Mouse (Mus musculus): ENCODE measurements at regions not wholly inside any gene's neighbourhood (a gene's known extent, or its start where the extent isn't known, plus 50 kb on each side); places are given as distances from the start of the nearest gene placed in this dataset.

DNA sequence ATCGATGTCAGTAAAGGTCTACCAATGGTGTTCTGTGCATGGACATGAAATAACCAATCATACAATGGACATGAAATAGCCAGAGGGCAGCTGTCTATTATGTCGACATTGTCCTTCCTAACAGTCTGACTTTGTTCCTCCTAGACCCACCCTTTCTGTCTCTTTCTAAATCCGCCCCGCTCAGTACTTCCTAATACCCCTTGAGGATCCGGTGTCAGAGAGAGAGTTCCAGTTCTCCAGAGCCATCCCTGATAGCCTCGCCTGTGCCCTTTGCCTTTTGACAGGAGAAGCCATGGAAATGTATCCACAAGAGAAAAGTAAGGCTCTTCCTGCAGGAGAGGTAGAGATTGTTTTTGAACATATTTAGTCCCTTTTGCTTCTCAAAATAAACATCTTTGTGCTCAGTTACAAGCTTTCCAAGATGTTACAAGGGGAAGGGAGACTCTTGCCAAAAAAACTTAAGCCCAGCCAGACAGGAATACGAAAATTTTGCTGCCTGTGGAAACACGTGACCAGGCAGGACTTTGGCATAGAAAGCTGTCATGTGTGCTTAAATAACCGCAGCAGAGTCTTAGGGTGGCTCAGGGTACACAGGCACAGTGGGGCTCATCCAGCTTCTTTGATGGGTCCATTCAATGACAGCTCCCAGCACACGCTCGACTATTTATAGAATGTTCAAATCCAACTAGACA lies 92.4 kb upstream of the Jade1 start:
- WGBS, result 81% methylated on average over 11 of the region's 11 CpGs
- no peak overlapping the region for H3K27ac ChIP-seq (replicated peaks)
- no peak overlapping the region for H3K4me3 ChIP-seq
- no peaks in the 10 kb centered on the region for H3K9me3 ChIP-seq (replicated peaks)
- H3K36me3 ChIP-seq, result no peaks in the 10 kb centered on the region
- H3K4me1 ChIP-seq, result no peaks in the 10 kb centered on the region
- no peak for DNase-seq (ENCODE audit: low spot score)
- no peaks in the 10 kb centered on the region for H3K27me3 ChIP-seq (ENCODE audit: low read depth, poor library complexity, severe bottlenecking)

DNA sequence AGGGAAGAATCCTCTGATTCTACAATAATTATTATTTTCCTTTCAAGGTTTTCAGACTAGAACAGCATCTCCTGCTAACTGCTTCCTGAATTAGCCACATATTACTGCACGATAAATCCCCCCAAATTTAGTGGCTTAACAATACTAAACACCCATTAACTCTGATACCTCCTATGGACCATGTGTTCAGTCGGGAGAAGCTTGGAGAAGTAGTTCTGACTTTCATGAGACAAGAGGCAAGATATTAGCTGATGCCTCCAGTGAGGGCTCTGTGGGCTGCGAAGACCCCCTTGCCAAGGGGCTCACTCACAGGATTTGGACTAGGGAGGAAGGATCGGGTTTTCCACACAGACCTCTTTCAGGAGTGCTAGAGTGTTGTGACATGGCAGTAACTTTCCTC lies 95.4 kb upstream of the Jade1 start:
- no peaks in the 10 kb centered on the region for H3K36me3 ChIP-seq
- no peaks in the 10 kb centered on the region for H3K4me1 ChIP-seq
- H3K27ac ChIP-seq (replicated peaks), result no peak overlapping the region
- H3K4me3 ChIP-seq, result no peak overlapping the region
- H3K9me3 ChIP-seq (replicated peaks), result no peaks in the 10 kb centered on the region
- 87% methylated on average over 4 of the region's 4 CpGs for WGBS
- H3K27me3 ChIP-seq (ENCODE audit: low read depth, poor library complexity, severe bottlenecking), result no peaks in the 10 kb centered on the region
- no peak for DNase-seq (ENCODE audit: low spot score)

DNA sequence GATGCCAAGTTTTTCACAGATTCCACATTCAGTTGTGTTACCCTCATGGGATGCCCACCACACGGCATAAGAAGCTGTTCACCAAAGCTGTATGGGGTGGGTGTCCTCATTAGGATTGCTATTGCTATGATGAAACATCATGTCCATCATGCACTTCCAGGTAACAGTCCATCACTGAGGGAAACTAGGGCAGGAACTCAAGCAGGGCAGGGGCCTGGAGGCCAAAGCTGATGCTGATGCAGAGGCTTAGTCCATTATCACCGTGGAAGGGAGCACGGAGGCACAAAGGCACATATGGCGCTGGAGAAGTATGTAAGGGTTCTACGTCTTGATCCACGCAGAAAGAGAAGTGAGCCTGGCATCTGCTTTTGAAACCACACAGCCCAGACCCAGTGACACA lies 97.4 kb upstream of the Jade1 start:
- H3K4me1 ChIP-seq, result no peaks in the 10 kb centered on the region
- WGBS, result 96% methylated on average over 6 of the region's 6 CpGs
- no peak for DNase-seq (ENCODE audit: low spot score)
- H3K36me3 ChIP-seq, result no peaks in the 10 kb centered on the region
- no peaks in the 10 kb centered on the region for H3K9me3 ChIP-seq (replicated peaks)
- H3K27ac ChIP-seq (replicated peaks), result no peak overlapping the region
- H3K27me3 ChIP-seq (ENCODE audit: low read depth, poor library complexity, severe bottlenecking), result no peaks in the 10 kb centered on the region
- H3K4me3 ChIP-seq, result no peak overlapping the region

DNA sequence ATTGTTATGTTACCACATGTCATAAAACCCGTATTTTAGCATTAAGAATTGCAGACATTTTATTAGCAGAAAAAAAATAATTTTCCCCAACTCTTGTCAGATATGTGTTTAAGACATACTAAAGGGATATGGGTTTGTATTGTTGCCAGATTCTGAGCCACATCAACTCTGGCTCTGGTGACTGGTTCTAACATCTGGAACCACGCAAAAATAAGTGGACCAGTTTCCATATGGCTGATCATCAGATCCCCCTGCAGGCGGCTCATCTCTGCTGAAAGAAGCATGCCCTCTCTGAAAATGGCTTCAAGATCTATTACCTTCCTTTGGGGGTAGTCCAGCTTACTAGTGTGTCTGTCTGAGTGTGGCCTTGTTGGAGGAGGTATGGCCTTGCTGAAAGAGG lies 102.0 kb upstream of the Jade1 start:
- H3K36me3 ChIP-seq, result no peaks in the 10 kb centered on the region
- H3K27me3 ChIP-seq (ENCODE audit: low read depth, poor library complexity, severe bottlenecking), result no peaks in the 10 kb centered on the region
- H3K9me3 ChIP-seq (replicated peaks), result no peaks in the 10 kb centered on the region
- no peaks in the 10 kb centered on the region for H3K4me1 ChIP-seq
- no peak overlapping the region for H3K27ac ChIP-seq (replicated peaks)
- DNase-seq (ENCODE audit: low spot score), result no peak
- WGBS, result 82% methylated on average over 3 of the region's 3 CpGs
- no peak overlapping the region for H3K4me3 ChIP-seq

DNA sequence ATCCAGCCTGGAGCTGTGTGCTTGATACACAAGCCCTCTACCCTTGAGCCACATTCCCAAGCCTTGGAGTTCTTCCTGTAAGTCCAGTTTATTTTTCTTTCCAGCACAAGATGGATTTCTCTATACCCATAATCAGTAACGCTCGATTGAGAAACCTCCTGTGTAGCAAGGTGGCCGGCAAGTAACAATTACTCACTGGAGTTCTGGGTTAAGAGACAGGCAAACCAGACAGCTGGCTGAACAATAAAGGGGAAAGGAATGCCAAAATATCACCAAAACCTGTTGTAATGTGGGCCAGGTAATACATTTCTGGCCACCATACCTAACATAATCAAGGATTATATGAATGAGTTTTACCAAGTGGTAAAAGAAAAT lies 102.8 kb upstream of the Jade1 start:
- DNase-seq (ENCODE audit: low spot score), result no peak
- H3K4me3 ChIP-seq, result no peak overlapping the region
- no peaks in the 10 kb centered on the region for H3K9me3 ChIP-seq (replicated peaks)
- H3K4me1 ChIP-seq, result no peaks in the 10 kb centered on the region
- 76% methylated on average over 3 of the region's 3 CpGs for WGBS
- no peaks in the 10 kb centered on the region for H3K27me3 ChIP-seq (ENCODE audit: low read depth, poor library complexity, severe bottlenecking)
- H3K36me3 ChIP-seq, result no peaks in the 10 kb centered on the region
- H3K27ac ChIP-seq (replicated peaks), result no peak overlapping the region

DNA sequence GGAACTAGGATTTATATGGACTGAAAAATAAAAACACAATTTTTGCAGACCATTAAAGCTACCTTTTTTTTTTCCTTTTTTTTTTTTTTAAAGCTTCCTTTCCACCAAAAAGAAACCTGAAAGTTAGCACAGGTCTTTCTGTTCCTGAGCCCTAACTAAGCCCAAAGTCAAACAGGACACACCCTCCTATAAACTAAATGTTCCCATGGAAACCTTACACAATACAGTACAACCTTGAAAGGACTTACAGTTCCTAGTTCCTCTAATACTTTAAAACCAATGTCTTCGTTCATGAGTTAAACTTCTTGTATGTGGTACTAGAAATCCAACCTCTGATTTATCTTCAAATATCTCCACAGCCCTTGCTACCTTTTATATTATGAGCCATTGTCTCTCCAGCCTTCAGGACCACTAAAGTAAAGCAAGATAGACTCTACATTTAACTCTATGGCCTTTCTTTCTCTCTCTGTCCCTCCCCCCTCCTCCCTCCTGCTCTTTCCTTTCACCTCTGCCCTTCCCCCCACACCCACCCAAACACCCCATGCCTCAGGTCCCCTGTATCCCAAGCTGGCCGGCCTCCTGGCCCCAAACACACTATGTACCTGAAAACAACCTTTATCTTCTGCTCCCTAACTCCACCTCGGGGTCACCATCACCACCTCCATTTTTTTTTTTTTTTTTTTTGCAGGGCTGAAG lies 103.4 kb upstream of the Jade1 start:
- Histone ChIP-seq H3K36me3 (no peaks in the 10 kb centered on the region), H3K27me3 (ENCODE audit: low read depth, poor library complexity, severe bottlenecking) (no peaks in the 10 kb centered on the region), H3K4me1 (no peaks in the 10 kb centered on the region), H3K4me3 (no peak overlapping the region), H3K9me3 (replicated peaks) (no peaks in the 10 kb centered on the region), H3K27ac (replicated peaks) (no peak overlapping the region)
- WGBS, result 79% methylated on average over 3 of the region's 3 CpGs
- DNase-seq (ENCODE audit: low spot score), result no peak

DNA sequence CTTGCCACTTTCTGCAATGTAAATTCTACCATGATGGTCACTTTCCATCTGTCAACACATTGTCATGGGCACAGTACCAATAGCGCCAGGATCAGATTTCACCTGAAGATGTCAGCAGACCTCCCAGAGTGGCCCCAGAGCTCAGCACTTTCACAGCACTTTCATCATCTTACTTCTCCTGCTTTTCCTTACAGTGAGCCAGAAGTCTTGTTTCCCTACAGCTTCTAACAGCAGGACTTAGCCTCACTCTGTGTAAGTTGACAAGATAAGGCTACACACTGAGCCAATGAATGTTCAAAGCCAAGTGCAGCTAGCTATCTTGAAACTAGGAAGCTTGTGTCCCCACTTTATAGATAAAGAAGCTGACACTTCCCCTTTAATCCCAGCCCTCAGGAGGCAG lies 104.8 kb upstream of the Jade1 start:
- DNase-seq (ENCODE audit: low spot score), result no peak

DNA sequence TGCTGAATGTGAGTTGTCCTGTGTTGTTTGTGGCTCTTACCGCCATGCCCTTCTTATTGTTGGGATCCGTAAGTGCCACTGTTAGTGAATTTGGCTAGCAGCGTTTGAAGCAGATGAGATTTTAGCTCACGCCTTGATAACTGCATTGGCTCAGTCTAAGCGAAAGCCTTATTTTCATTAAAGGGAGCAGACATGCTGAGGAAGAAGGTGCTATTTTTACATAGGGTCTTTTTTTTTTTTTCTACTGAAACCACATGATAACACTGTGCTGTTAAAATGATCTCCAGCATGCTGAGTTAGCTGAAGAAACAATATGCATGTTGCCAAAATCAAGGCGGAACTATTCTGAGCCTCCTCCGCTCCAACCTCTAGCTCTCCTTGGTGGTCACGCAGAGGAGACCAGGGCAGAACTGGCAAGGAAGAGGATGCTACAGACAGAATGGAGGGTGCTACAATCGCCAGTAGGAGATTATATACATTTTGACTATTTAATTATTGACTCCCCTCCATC lies 111.2 kb upstream of the Jade1 start:
- H3K9me3 ChIP-seq (replicated peaks), result no peaks in the 10 kb centered on the region
- no peak overlapping the region for H3K27ac ChIP-seq (replicated peaks)
- DNase-seq (ENCODE audit: low spot score), result no peak
- no peaks in the 10 kb centered on the region for H3K4me1 ChIP-seq
- H3K36me3 ChIP-seq, result no peaks in the 10 kb centered on the region
- H3K4me3 ChIP-seq, result no peak overlapping the region
- H3K27me3 ChIP-seq (ENCODE audit: low read depth, poor library complexity, severe bottlenecking), result no peaks in the 10 kb centered on the region
- 95% methylated on average over 9 of the region's 9 CpGs for WGBS

More for the DNA sequence above, 104.8 kb upstream of the Jade1 start:
- H3K36me3 ChIP-seq, result no peaks in the 10 kb centered on the region
- H3K4me3 ChIP-seq, result no peak overlapping the region
- no peaks in the 10 kb centered on the region for H3K9me3 ChIP-seq (replicated peaks)
- no peaks in the 10 kb centered on the region for H3K27me3 ChIP-seq (ENCODE audit: low read depth, poor library complexity, severe bottlenecking)
- H3K27ac ChIP-seq (replicated peaks), result no peak overlapping the region
- 60% methylated on average over 1 of the region's 1 CpGs for WGBS
- no peaks in the 10 kb centered on the region for H3K4me1 ChIP-seq

DNA sequence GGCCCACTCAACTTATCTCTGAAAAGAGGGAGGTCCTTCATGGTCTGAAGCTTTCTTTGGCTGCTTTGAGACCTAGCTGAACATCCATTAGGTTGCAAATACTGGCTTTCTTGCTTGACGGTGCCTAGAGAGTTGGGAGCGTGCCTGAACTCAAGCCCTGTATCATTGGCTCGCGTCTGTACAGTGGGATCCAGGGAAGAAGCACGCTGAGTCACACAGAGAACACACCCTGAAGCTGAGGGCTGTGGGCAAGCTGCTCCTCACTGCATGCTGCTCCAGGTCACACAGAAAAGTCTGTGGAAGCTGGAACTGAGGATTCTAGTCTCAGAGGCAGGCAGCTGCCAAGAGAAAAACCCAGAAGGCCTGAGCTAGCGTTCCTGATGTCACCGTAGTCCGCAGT lies 119.3 kb upstream of the Jade1 start:
- WGBS, result 94% methylated on average over 8 of the region's 8 CpGs
- no peak for DNase-seq (ENCODE audit: low spot score)
- Histone ChIP-seq H3K4me1 (no peaks in the 10 kb centered on the region), H3K27me3 (ENCODE audit: low read depth, poor library complexity, severe bottlenecking) (no peaks in the 10 kb centered on the region), H3K27ac (replicated peaks) (no peak overlapping the region), H3K4me3 (no peak overlapping the region), H3K36me3 (no peaks in the 10 kb centered on the region), H3K9me3 (replicated peaks) (no peaks in the 10 kb centered on the region)

DNA sequence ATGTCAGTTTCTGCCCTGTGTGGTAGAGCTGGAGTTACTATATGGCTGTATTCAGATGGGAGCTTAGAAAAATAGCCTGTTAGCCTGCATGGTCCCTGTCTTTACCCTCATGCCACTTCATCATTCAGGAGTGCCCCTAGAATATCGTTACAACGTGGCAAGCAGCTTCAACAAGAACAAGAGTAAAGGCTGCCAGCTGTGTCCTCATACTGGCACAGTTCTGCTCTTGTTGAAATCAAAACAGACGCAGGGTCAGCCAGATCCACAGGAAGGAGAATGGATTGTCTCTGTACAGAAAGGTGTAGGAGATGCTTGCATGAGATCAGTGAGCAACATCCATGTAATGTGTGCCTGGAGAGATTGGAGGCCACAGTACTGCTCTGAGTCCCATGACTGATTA lies 122.4 kb upstream of the Jade1 start:
- H3K27ac ChIP-seq (replicated peaks), result no peak overlapping the region
- H3K27me3 ChIP-seq (ENCODE audit: low read depth, poor library complexity, severe bottlenecking), result no peaks in the 10 kb centered on the region
- WGBS, result 89% methylated on average over 3 of the region's 3 CpGs
- H3K4me1 ChIP-seq, result peaks cover 6% of the 10 kb centered on the region
- H3K4me3 ChIP-seq, result no peak overlapping the region
- DNase-seq (ENCODE audit: low spot score), result no peak
- H3K36me3 ChIP-seq, result no peaks in the 10 kb centered on the region
- no peaks in the 10 kb centered on the region for H3K9me3 ChIP-seq (replicated peaks)

DNA sequence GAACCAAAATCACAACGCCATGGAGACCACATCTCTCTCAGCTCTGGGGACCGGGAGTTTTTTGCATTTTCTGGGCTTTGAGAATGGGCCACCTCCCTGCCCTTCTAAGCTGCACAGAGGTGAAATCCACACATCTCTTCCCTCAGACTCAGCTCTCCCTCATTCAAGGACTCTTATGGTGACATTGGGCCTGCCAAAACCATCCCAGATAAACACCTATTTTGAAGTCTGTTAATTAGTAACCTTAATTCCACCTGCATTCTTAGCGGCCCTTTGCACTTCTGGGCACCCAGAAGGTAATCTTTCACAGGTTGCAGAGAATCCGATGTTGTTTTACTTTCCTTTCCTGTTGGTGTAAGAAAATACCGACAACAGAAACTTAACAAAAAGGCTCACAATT lies 123.2 kb upstream of the Jade1 start:
- H3K9me3 ChIP-seq (replicated peaks), result no peaks in the 10 kb centered on the region
- H3K4me1 ChIP-seq, result peaks cover 6% of the 10 kb centered on the region
- no peaks in the 10 kb centered on the region for H3K27me3 ChIP-seq (ENCODE audit: low read depth, poor library complexity, severe bottlenecking)
- 87% methylated on average over 5 of the region's 5 CpGs for WGBS
- DNase-seq (ENCODE audit: low spot score), result no peak
- H3K4me3 ChIP-seq, result no peak overlapping the region
- H3K27ac ChIP-seq (replicated peaks), result no peak overlapping the region
- H3K36me3 ChIP-seq, result no peaks in the 10 kb centered on the region

DNA sequence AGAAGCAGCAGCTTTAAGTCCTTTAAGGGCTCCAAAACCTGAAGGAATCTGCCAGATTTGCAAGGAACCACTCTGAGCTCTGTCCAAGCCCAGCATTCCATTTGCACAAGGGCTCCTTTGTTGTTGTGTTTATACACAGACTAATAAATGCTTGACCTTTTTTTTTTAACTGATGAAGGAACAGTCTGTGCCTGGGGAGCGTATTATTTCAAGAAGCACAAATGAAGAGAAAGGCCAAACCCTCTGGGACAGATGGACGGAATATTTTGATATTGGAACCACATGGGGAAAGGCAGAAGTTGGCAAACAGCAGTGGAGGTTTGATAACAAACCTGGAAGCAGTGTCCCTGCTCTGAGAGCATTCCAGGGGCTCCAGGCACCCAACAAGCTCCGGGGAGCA lies 125.3 kb upstream of the Jade1 start:
- Histone ChIP-seq H3K27me3 (ENCODE audit: low read depth, poor library complexity, severe bottlenecking) (no peaks in the 10 kb centered on the region), H3K27ac (replicated peaks) (no peak overlapping the region), H3K4me3 (no peak overlapping the region), H3K36me3 (no peaks in the 10 kb centered on the region), H3K4me1 (peaks cover 6% of the 10 kb centered on the region), H3K9me3 (replicated peaks) (no peaks in the 10 kb centered on the region)
- DNase-seq (ENCODE audit: low spot score), result no peak
- 68% methylated on average over 3 of the region's 3 CpGs for WGBS

DNA sequence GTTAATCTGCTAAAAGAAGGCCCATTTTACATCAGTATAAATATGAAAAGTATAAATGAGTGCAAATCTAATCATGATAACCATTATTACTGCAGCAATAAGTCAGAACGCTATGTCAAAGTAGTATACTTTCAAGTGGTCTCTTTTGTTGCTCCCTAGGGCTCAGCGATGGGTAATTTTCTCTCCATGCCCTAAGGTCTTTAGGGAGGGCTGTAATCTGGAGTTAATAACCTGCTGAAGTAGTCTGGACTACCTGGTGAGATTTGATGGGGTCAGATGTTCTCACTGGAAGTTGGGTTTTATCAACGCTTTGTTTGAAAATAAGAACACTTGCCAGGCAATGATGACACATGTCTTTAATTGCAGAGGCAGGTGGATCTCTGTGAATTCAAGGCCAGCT lies 128.6 kb upstream of the Jade1 start:
- Histone ChIP-seq H3K27ac (replicated peaks) (no peak overlapping the region), H3K4me1 (peaks cover 24% of the 10 kb centered on the region), H3K27me3 (ENCODE audit: low read depth, poor library complexity, severe bottlenecking) (0 out of 2 replicates have a peak, but pooled peaks cover 7% of the 10 kb centered on the region), H3K36me3 (no peaks in the 10 kb centered on the region), H3K4me3 (no peak overlapping the region), H3K9me3 (replicated peaks) (no peaks in the 10 kb centered on the region)
- DNase-seq (ENCODE audit: low spot score), result no peak
- WGBS, result 75% methylated on average over 3 of the region's 3 CpGs
